Mouse (Mus musculus): ENCODE measurements at regions not wholly inside any gene's neighbourhood (a gene's known extent, or its start where the extent isn't known, plus 50 kb on each side); places are given as distances from the start of the nearest gene placed in this dataset.

DNA sequence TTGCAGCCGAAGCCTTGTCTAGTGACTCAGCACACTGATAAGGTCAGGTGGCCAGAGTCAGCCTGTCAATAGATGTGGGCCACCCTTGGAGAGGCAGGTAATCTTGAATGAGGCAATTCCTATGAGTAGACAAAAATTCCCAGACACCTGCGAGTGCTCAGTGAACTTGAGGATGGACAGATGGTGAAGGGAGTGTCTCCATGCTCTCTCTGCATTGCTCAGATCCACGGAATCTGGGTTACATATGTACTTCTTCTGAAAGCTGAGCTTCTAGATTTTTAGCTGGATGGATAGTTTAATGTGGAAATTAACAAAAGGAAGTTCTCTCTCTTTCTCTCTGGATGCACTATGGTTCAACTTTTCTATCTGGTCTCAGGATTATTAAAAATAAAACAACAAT, 396.6 kb upstream of the Fbxo33 start:
- intact Hi-C loops (cut with DNase I): no loop called here
- no peak for DNase-seq

DNA sequence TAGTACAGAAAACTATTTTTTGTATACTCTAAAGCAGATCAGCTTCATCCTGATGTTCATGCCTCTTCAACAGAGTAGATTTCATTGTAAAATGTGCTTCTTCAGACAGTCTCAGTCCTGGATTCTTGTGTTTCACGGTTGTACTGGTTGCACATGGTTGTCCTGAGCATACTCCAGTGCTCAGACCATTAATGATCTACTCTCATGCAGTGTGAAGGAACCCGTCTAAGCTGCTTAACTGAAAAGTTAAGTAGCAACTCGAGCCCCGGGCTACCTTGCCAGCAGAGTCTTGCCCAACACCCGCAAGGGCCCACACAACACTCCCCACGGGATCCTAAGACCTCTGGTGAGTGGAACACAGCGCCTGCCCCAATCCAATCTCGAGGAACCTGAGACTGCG, 380.3 kb upstream of the Fbxo33 start:
- intact Hi-C loops (cut with DNase I): no loop called here
- DNase-seq: no peak

DNA sequence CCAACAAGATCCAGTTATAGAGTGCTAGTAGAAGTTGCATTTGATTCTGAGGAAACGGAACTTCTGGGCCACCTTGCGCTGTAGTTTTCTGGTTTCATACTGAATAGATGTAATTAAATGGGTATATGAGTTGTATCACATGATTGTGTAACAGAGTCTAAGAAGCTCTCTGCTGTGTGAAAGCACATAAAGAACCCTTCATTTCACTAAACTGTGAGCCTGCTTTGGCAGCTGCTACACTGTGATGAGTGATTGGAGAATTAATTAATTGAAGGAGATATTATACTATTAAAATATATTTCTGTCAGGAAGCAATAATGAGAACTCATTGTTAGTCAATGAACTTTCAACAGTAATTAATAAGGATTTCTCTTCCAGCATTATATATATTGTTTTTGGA, 369.8 kb upstream of the Fbxo33 start:
- no peak for DNase-seq
- intact Hi-C loops (cut with DNase I): no loop called here

DNA sequence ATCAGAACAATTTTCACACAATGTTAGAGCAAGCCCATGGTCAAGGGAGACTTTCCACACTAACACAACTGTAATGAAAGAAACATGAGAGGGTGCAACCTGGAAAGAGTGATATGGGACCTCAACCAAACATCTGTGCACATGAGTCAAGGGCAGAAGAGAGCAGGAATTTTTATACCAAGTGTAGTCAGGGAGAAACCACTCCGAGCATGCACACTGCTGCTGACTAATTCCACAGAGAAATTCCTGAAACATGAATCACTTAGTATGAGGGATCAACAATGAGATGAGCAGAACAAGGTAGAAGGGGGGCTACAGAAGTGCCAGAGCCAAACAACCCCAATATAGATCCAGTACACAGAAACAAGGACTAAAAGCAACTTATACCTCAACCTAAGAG, 363.1 kb upstream of the Fbxo33 start:
- intact Hi-C loops (cut with DNase I): no loop called here
- no peak for DNase-seq

DNA sequence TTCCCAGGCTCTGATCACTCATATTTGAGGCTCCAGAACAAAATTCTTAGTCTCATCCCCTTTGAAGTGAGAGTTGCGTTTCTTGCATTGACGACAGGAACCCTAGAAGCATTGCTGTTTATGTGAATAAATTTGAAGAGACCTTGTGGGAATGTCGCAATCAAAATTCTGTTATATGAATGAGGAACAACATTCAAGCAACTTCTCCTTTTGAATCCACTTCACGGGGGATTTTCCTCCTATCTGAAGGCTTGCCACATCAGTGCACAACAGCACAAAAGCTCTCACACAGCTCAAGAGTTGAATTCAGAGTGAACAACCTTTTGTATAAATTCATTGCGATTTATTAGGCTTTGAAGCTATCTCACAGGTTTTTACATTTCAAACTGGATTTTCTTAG, 360.2 kb upstream of the Fbxo33 start:
- intact Hi-C loops (cut with DNase I): no loop called here
- no peak for DNase-seq

DNA sequence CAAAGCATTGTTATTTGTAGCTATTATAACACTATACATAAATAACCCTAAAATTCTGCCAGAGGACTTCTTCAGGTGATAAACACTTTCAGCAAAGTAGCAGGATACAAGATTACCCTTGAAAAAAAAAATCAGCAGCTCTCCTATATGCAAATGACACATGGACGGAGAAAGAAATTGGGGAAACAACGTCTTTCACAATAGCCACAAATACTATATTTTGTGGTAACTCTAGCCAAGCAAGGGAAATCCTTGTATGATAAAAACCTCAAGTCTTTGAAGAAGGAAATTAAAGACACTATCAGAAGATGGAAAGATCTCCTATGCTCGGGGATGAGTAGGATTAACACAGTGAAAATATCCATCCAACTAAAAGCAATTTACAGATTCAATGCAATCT, 344.4 kb upstream of the Fbxo33 start:
- intact Hi-C loops (cut with DNase I): no loop called here
- DNase-seq: no peak

DNA sequence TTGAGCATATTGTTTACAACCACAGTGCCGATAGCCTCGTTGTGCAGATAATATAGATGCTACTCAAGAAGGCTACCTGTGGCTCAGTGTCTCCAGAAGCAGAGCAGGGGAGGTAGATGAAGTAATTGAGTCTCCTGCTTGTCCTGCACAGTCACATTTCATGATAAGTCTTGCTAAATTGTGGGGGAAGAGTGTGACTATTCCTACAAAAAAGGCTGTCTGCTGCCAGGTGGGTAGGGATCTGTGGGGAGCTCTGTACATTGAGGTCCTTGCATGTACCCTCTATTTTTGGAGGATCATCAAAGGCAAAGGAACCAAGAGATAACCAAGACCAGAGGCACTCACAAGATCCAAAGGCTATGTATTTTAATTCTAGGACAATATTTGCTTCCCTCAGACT, 320.3 kb upstream of the Fbxo33 start:
- DNase-seq: no peak
- intact Hi-C loops (cut with DNase I): no loop called here

DNA sequence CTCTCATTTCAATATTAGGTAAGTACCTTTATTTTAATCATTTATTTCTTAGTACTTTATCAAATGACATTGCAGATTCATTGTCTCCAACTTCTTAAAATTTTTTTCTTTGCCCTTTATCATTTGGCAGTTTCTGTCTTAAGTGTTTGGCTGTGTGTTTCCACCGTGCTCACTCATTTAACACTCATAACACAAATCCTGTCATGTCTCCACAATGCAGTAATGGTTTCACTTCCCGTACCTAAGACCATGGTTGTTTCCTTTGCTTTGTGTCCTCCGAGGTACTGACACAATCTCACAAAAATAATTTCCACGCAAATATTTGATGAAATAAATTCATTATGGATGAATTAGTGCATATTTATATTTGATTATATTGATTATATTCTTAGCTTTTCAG, 311.0 kb upstream of the Fbxo33 start:
- no peak for DNase-seq
- intact Hi-C loops (cut with DNase I): no loop called here

DNA sequence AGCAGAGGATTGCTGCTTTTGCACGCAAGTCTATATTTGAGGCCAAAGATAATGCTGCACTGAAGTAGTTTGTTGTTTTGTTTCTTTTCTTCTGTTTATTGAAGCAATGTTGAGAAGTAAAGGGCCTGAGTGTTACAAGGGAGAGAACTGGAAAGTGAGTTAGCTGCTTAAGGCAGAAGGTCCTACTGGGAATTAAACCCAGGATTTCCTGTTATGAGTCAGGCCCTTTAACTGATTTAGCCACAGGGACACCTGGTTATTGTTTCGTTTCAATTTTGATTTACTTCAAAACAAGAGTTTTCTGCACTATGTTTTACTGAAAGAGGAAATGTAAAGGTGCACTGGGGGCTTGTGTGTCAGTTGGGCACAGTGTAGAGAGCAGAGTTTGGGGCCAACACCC, 303.8 kb upstream of the Fbxo33 start:
- no peak for DNase-seq
- intact Hi-C loops (cut with DNase I): no loop called here

DNA sequence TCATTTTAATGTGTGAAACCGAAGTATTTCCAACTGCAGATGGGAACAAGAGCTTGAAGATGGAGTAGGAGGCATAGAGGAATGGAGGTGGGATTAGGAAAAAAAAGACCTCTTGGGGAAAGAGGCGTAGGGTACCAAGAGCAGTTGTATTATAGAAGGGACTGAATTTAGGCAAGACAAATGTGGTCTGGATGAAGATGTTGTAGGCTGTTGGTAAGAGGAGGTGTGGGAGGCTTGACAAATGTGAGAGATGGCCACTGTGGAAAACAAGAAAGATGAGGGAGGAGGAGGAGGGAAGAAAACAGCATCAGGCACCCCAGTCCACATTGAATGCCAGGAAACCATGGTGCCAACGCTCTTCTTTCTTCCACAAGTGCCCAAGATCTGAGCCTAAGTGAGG, 302.4 kb upstream of the Fbxo33 start:
- intact Hi-C loops (cut with DNase I): no loop called here
- no peak for DNase-seq

DNA sequence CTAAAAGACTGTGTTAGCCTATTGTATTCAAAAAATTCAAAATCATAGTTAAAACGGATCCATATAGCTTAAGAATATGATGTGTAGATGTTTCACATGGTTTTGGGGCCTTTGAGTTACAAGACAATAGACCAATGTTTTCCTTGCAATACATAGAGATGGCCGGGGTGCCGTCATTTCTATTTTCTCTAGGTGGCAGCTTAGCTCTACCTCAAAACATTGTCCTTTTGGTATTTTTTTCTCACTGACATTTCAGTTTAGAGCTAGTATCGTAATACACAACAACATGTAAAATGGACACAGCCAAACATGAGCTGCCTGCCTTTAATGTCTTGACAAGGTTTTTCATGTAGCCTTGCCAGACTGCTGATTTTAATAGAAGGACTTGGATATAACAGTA, 290.3 kb upstream of the Fbxo33 start:
- no peak for DNase-seq
- intact Hi-C loops (cut with DNase I): no loop called here

DNA sequence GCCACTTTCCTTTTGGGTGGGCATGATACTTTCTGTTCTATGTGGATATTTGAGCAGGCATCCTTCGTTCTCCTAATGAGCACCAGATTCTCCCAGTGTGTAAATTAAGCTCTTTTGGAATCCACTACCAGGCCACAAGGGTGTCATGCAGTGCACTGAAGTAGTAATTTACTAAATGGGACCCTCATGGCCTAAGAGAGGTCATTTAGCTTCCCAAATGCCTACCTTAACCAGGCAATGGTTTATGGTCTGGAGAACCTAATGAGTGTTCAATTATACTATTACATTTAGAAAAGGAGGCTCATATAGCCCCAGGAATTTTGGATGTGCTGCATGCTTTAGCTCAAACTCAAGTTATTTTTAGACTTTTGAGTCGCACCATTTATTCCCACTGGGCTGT, 289.6 kb upstream of the Fbxo33 start:
- intact Hi-C loops (cut with DNase I): no loop called here
- no peak for DNase-seq

DNA sequence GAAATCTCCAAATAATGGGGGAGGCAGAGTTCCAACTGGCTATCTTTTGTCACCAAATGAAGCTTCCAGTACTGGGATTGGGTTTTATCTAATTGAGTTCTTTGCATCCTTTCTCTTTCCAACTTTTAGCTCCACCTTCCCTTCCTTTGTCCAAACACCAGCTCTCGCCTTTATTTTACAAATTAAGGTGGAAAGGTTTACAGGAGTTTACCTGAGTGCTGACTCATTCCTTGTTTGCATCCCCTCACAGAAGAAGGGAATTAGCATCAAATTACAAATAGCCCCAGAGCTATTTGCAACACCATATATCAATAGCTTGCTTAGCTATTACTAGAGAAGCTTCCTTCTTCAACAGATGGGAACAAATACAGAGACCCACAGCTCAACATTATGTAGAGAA, 287.9 kb upstream of the Fbxo33 start:
- DNase-seq: no peak
- intact Hi-C loops (cut with DNase I): no loop called here

DNA sequence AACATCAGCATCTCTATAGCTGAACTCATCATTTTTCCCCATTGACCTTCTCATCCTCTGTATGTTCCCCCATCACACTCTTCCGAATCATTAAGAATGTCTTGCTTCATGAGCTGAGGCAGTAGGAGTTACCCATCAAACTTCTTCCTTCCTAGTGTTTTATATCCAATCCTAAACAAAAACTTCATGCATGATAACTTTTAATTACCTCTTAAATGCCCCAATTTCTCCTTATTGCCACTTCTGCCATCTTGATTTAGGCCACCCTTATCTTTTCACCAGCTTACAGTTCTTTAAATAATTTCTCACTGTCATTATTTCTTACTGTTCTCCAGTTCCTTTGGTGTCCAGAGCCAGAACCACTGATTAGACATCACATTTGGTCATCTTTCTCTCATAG, 277.9 kb upstream of the Fbxo33 start:
- DNase-seq: no peak
- intact Hi-C loops (cut with DNase I): no loop called here

DNA sequence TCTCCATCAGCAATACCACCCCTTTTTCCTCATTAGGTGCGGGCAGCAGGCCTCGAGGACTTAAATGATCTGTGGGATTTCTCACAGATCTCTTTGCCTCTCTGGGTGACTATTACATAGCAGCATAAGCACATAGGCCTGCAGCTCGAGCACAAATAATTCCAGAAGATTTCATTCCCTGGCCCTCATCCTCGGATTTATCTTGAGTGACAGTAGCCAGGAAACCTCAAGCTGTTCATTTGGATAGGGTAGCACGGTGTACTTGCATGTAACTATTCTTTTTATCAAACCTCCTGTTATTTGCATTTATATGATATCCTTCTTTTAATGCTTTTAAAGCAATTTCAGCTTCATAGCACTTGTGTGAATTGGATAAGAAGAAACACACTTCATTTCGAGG, 268.5 kb upstream of the Fbxo33 start:
- no peak for DNase-seq
- intact Hi-C loops (cut with DNase I): no loop called here

DNA sequence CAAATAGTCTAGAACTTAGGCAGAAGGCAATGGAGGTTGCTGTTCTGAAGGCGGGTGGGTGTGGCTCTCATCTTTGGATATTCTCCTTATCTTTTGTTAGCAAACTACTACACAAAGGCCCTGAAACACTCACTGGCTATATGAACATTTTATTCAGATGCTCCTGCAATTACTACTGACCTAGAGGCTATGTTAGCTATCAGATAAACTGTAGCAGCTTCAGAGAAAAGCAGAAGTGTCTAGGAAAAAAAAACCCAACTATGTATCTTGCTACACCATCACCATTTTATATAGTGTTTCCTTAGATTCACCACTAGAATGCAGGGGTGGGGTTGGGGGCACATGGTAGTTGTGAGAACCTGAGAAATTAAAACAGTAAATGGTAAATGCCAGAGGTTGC, 268.0 kb upstream of the Fbxo33 start:
- DNase-seq: no peak
- intact Hi-C loops (cut with DNase I): no loop called here

DNA sequence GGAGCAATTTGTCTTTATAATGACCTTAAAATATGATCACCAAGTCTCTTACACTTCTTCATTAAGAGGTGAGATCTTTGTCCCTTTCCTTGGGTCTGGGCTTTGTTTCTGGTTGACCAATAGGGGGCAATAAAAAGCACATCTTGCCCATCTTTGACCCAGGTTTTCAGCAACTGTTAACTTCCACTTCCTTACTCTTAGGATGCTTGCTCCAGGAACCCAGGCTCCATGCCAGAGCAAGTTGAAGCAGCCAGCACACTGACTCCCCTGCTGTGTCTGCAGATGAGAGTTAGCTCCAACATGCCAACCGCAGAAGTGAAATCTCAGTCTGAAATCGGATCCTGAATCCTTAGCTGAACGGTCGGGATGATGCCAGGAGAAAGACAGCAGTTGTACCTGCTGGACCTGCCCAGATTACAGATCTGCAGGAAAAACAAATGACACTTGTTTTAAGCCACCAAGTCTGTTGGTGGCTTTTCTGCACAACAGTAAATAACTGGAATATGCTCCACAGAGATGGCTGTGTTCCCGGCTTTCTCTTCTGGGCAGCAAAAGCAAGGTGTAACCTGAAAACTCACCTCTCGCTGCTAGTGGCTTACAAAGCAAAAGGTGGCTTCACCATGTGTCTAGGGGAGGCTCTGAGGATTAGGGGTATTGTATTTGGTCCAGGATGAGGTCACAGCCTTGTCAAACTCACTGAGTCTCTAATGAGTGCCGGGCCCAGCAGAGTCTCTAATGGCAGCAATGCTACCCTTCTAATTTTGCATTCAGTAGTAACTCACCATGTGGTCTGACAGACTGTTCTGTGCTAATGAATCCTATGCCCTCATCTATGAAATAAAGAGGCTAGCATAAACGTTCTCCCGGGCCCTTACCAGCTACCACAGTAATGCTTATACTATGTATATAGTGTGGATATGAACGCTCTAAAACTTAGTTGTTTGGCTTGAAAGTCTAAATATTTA, 241.8 kb upstream of the Fbxo33 start:
- DNase-seq: no peak
- intact Hi-C loops (cut with DNase I): no loop called here

DNA sequence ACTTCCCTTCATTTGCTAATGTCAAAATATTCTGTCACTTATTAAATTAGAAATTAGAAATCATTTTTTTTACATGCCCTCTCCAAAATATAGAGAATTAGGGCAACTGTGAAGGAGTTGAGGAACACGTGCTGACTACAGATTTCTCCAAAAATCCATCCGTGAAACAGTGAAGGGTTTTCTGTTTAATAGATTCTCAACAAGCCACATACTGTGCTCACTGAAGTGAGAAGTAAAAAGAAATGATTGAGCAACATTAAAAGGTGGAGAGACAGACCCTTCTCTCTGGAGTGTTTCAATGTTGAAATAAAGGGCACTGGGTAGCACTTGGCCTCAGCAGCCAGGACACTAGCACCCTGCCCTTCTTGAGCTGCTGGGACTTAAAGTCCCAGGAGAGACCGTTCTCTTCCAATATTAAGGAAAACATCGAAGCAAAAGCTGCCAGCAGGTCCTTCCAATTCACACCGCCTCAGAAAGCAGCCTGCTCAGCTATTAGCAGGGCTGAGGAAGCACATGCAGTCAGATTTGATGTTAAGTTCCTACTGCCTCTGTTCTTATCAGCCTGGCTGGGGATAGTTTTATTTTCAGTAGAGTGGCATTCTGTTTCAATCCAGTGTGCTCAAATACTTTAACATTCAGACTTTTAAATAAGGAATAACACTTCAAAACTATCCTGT, 236.8 kb upstream of the Fbxo33 start:
- intact Hi-C loops (cut with DNase I): no loop called here
- no peak for DNase-seq

DNA sequence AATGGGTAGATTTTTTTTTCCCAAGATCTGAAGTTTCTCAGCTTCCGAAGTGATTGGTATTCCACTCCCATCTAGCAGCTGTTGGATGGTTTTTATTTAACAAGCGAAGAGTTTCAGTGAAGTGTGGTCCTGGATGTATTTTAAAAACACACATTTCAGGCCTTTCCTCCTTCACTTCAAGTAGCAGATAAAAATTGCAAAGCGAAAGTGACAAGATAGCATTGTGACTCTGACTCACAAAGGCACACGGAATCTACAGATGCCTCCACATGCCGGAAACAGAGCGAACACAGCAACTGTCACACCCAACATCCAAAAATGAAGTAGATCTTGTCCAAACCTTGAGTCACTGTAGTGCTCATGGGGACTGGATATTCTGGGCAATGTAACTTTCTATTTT, 195.5 kb upstream of the Fbxo33 start:
- intact Hi-C loops (cut with DNase I): no loop called here

DNA sequence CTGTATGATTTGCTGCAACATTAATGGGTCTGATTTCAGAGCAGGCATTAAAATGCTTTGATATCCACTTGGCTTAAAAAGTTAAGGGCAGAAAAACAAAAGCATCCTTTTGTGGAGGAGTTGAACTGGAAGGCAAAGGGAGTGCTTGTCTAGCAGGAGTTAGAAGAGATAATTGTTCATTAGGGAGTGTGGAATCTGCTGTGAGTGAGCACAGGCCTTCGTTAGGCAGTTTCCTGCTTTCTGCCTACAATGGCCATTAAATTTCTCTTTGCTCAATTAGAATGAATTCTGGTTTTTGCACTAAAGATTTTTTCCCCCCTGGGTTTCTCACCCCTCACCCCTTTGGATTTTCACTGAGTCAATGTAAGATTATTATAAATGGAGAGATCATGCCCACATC, 192.0 kb upstream of the Fbxo33 start:
- intact Hi-C loops (cut with DNase I): no loop called here
- no peak for DNase-seq

More for the DNA sequence above, 195.5 kb upstream of the Fbxo33 start:
- no peak for DNase-seq

DNA sequence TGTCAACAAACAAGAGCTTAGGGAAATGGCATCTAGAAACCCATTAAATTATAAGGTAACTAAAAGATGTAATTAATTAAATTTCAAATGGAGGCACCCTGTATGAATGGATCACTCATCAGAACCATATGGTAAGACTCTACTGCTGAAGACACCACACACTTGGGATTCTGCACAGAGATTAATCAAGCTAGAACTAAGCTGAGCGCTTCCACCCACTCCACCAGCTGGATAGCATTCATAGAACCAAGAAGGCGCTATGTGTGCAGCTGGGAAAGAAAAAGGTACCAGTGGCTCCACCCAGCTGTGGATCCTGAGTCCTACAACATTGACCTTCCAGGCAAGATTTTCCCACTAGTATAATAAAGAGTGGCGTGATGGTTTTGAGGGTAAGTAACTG, 171.6 kb upstream of the Fbxo33 start:
- DNase-seq: no peak
- intact Hi-C loops (cut with DNase I): no loop called here

DNA sequence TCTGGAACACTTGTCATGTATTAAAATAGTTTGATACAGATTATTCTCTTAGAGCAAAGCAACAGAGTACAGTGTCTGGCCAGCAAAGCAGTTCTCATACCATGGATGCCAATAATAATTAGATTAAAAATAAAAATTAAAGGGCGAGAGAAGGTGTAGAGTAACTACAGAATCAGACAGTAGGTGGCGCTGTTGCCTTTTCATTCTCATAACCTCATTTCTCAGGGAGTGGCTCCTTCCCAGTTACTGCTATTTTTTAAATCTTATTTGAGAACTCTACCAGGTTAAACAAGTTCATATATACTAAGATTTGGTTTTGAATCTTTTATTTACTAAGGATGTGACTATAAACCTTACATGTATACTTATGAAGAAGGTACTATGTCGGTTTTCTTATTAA, 163.3 kb upstream of the Fbxo33 start:
- DNase-seq: peak; percentile 16 to 60
- intact Hi-C loops (cut with DNase I): no loop called here
